Comparison of ENCODE assay signal across 27 mouse cellular contexts in genomic region chr13:16461681-16462080, GRCm38 (mm10).
DNase-seq lines count a peak whose midpoint lies in the region; ATAC-seq and TF ChIP-seq lines count a peak whose summit lies in the region.
"Had no signal": no experiment of that assay in that cellular context is flagged by ENCODE, and none has a peak within 500 bp of the region (broad histone marks: within the 10 kb centered on the region; RNA-seq: fewer than 3 reads in every experiment).

No protein-coding gene starts in this region.

- H3K79me2 ChIP-seq in liver, adult 2 months (ENCODE audit: control insufficient read depth, insufficient read depth, low read length), result no peaks in the 10 kb centered on the region
- H3K79me2 ChIP-seq in CH12.LX (replicated peaks; ENCODE audit: control insufficient read depth, extremely low read depth, insufficient read depth, poor library complexity, severe bottlenecking), result no peaks in the 10 kb centered on the region

- WGBS in liver, adult 2 months, result 45% methylated on average over 2 of the region's 2 CpGs
- WGBS in liver, embryonic 13.5 days (ENCODE audit: insufficient replicate concordance), result 63% methylated on average over 2 of the region's 2 CpGs
- 68% methylated on average over 2 of the region's 2 CpGs for WGBS in liver, postnatal 0 days (ENCODE audit: insufficient replicate concordance)

- TF ChIP-seq RAD21 in CH12.LX (IDR thresholded peaks at IDR 0.05; ENCODE audit: low read depth, low read length), result no peak

- TF ChIP-seq EP300 in CH12.LX (IDR thresholded peaks at IDR 0.05; ENCODE audit: low read length), result peak; percentile 24; the same call in 1 of the 2 replicates
- no peak for TF ChIP-seq EP300 in liver, postnatal 0 days (IDR thresholded peaks at IDR 0.05; ENCODE audit: low read depth)

- TF ChIP-seq CTCF in liver, adult 2 months (IDR thresholded peaks at IDR 0.05; ENCODE audit: low read depth, low read length), result no peak
- no peak for TF ChIP-seq CTCF in CH12.LX (conservative IDR thresholded peaks at IDR 0.05 in 1 of 2, IDR thresholded peaks at IDR 0.05 in 1 of 2; ENCODE audit: low read depth in 2 of 2, low read length in 2 of 2)
- TF ChIP-seq CTCF in liver, postnatal 0 days (IDR thresholded peaks at IDR 0.05; ENCODE audit: low read depth), result no peak

- no peaks in the 10 kb centered on the region for H3K27me3 ChIP-seq in liver, adult 2 months (ENCODE audit: control insufficient read depth, insufficient read depth, low read length)
- H3K27me3 ChIP-seq in CH12.LX (replicated peaks), result no peaks in the 10 kb centered on the region
- H3K27me3 ChIP-seq in liver, embryonic 13.5 days, result no peaks in the 10 kb centered on the region
- no peaks in the 10 kb centered on the region for H3K27me3 ChIP-seq in liver, postnatal 0 days (ENCODE audit: insufficient read depth, low read length)
- H3K27me3 ChIP-seq: forebrain, embryonic 13.5 days; heart, embryonic 12.5 days; heart, embryonic 15.5 days; hindbrain, embryonic 13.5 days had no signal

- ATAC-seq in liver, embryonic 13.5 days (ENCODE audit: low read depth), result no peak
- ATAC-seq in liver, postnatal 0 days, result peak; percentile 58
- ATAC-seq: activated CD4-positive, CD25-positive, alpha-beta regulatory T cell, adult 4 months; CD4-positive, CD25-positive, alpha-beta regulatory T cell, adult 4 months; forebrain, embryonic 13.5 days; forebrain, embryonic 16.5 days; hindbrain, embryonic 16.5 days had no signal

- H3K4me1 ChIP-seq in liver, adult 2 months (ENCODE audit: control insufficient read depth, insufficient read depth, low read length), result peaks cover 4% of the 10 kb centered on the region; the same call in 1 of the 2 replicates
- peaks cover 13 to 66% of the 10 kb centered on the region in 2 experiments for H3K4me1 ChIP-seq in CH12.LX (ENCODE audit: control insufficient read depth in 1 of 2, insufficient read depth in 2 of 2)
- no peaks in the 10 kb centered on the region for H3K4me1 ChIP-seq in liver, embryonic 13.5 days (replicated peaks)
- H3K4me1 ChIP-seq in liver, postnatal 0 days (ENCODE audit: insufficient read depth), result peaks cover 16% of the 10 kb centered on the region
- H3K4me1 ChIP-seq: forebrain, embryonic 10.5 days; forebrain, embryonic 13.5 days; heart, embryonic 12.5 days; heart, embryonic 15.5 days; hindbrain, embryonic 10.5 days; hindbrain, embryonic 13.5 days had no signal

- H3K4me3 ChIP-seq in liver, adult 2 months (ENCODE audit: insufficient read depth, low read depth, low read length), result no peak overlapping the region
- no peak overlapping the region for H3K4me3 ChIP-seq in CH12.LX (replicated peaks in 1 of 3; ENCODE audit: low read depth in 2 of 3, low read length in 2 of 3, poor library complexity in 1 of 3)
- no peak overlapping the region for H3K4me3 ChIP-seq in liver, embryonic 13.5 days (replicated peaks)
- H3K4me3 ChIP-seq in liver, postnatal 0 days (ENCODE audit: low read depth, low read length), result no peak overlapping the region
- H3K4me3 ChIP-seq: forebrain, embryonic 10.5 days; forebrain, embryonic 13.5 days; gastrocnemius, adult 2 months; heart, embryonic 12.5 days; heart, embryonic 15.5 days; hindbrain, embryonic 10.5 days; hindbrain, embryonic 13.5 days had no signal

- no peak overlapping the region for H3K4me2 ChIP-seq in CH12.LX (ENCODE audit: insufficient read depth, low read depth, poor library complexity, severe bottlenecking)
- H3K4me2 ChIP-seq in liver, embryonic 13.5 days, result no peak overlapping the region
- peak overlapping the region; percentile 40 for H3K4me2 ChIP-seq in liver, postnatal 0 days (ENCODE audit: low read depth, low read length)
- H3K4me2 ChIP-seq: forebrain, embryonic 13.5 days; heart, embryonic 12.5 days; heart, embryonic 15.5 days; hindbrain, embryonic 13.5 days had no signal

- in situ Hi-C loops in CH12.LX (cut with MboI; ENCODE audit: low pct_ligation_motif_present, low pct_unique_long_range_greater_than_20kb, low sequenced_read_pairs), result no loop called here

- dilution Hi-C loops in CH12.LX (cut with MboI; ENCODE audit: extremely low pct_ligation_motif_present, extremely low pct_unique_long_range_greater_than_20kb, low sequenced_read_pairs), result no loop called here

- no peaks in the 10 kb centered on the region for H3K36me3 ChIP-seq in liver, adult 2 months (ENCODE audit: control insufficient read depth, insufficient read depth, low read length)
- no peaks in the 10 kb centered on the region for H3K36me3 ChIP-seq in CH12.LX (replicated peaks in 1 of 2; ENCODE audit: control insufficient read depth in 1 of 2, insufficient read depth in 1 of 2, low read length in 1 of 2)
- no peaks in the 10 kb centered on the region for H3K36me3 ChIP-seq in liver, embryonic 13.5 days
- no peaks in the 10 kb centered on the region for H3K36me3 ChIP-seq in liver, postnatal 0 days (replicated peaks; ENCODE audit: insufficient read depth, low read length)
- H3K36me3 ChIP-seq: forebrain, embryonic 10.5 days; heart, embryonic 12.5 days; heart, embryonic 15.5 days; hindbrain, embryonic 10.5 days; hindbrain, embryonic 13.5 days had no signal

- no peaks in the 10 kb centered on the region for H3K9me3 ChIP-seq in CH12.LX (replicated peaks; ENCODE audit: low read length)
- H3K9me3 ChIP-seq in liver, embryonic 13.5 days (replicated peaks), result no peaks in the 10 kb centered on the region
- H3K9me3 ChIP-seq in liver, postnatal 0 days (ENCODE audit: low read length), result no peaks in the 10 kb centered on the region
- H3K9me3 ChIP-seq: forebrain, embryonic 10.5 days; forebrain, embryonic 13.5 days; heart, embryonic 12.5 days; heart, embryonic 15.5 days; hindbrain, embryonic 10.5 days; hindbrain, embryonic 13.5 days had no signal

- no peak for TF ChIP-seq POLR2A in liver, adult 2 months (IDR thresholded peaks at IDR 0.05; ENCODE audit: extremely low read depth, insufficient read depth, low read length)
- no peak for TF ChIP-seq POLR2A in CH12.LX (IDR thresholded peaks at IDR 0.05; ENCODE audit: low read depth, low read length)

- peak; percentile 70 for DNase-seq in liver, adult 2 months (ENCODE audit: extremely low read depth, low read depth, low spot score)
- DNase-seq in liver (no peak), CH12.LX (ENCODE audit: extremely low read depth) (peak; percentile 29)
- no peak for DNase-seq in liver, embryonic 13.5 days
- no peak for DNase-seq in liver, postnatal 0 days
- no peak for DNase-seq in right cerebral cortex, postnatal 25 days
- DNase-seq in layer of hippocampus, adult 18-20 months (ENCODE audit: low spot score in 2 of 2), result no peak
- DNase-seq: adrenal gland, adult 8-10 months; adrenal gland, postnatal 25 days; cerebellum, adult 18-20 months; cerebellum, adult 9-10 months; cerebellum, postnatal 14 days; gastrocnemius, adult 2 months; gastrocnemius, postnatal 25 days; heart, adult 18-20 months; heart, postnatal 10 days; heart, postnatal 36 days had no signal

- no peak overlapping the region for H3K9ac ChIP-seq in liver, adult 2 months (ENCODE audit: low read depth, low read length)
- H3K9ac ChIP-seq in CH12.LX (ENCODE audit: insufficient read depth, low read depth), result no peak overlapping the region
- no peak overlapping the region for H3K9ac ChIP-seq in liver, embryonic 13.5 days
- no peak overlapping the region for H3K9ac ChIP-seq in liver, postnatal 0 days (replicated peaks)
- H3K9ac ChIP-seq: forebrain, embryonic 13.5 days; heart, embryonic 12.5 days; heart, embryonic 15.5 days; hindbrain, embryonic 13.5 days had no signal

- no peak overlapping the region for H3K27ac ChIP-seq in liver, adult 2 months (replicated peaks; ENCODE audit: insufficient read depth, low read depth, low read length)
- H3K27ac ChIP-seq in CH12.LX (ENCODE audit: insufficient read depth, low read depth), result no peak overlapping the region; the same call in 1 of the 2 replicates
- H3K27ac ChIP-seq in liver, embryonic 13.5 days, result peak overlapping the region; percentile 47
- peak overlapping the region; percentile 83 for H3K27ac ChIP-seq in liver, postnatal 0 days (ENCODE audit: low read depth)
- H3K27ac ChIP-seq: forebrain, embryonic 10.5 days; forebrain, embryonic 13.5 days; gastrocnemius, adult 2 months; heart, embryonic 15.5 days; hindbrain, embryonic 10.5 days; hindbrain, embryonic 13.5 days had no signal

TF ChIP-seq in CH12.LX, 34 proteins besides CTCF, POLR2A, EP300 and RAD21:
- TF ChIP-seq SIN3A (IDR thresholded peaks at IDR 0.05; ENCODE audit: low read length), result no peak
- no peak for TF ChIP-seq JUND (conservative IDR thresholded peaks at IDR 0.05; ENCODE audit: low read depth, low read length)
- no peak for TF ChIP-seq RCOR1 (conservative IDR thresholded peaks at IDR 0.05; ENCODE audit: low read depth, low read length)

Comparison
In these comparisons a context has a peak if more than half of its experiments do, and no peak if none do; other contexts are left out.
1. DNase-seq: peak in liver, adult 2 months (single experiment) and CH12.LX (single experiment); none in liver (single experiment), liver, embryonic 13.5 days (single experiment), liver, postnatal 0 days (single experiment), right cerebral cortex, postnatal 25 days (single experiment) and layer of hippocampus, adult 18-20 months (0 of 2).
2. H3K27ac ChIP-seq: peak in liver, embryonic 13.5 days (single experiment) and liver, postnatal 0 days (single experiment); none in liver, adult 2 months (single experiment) and CH12.LX (single experiment).